Mouse (Mus musculus) spleen, adult 12 weeks (tissue): ENCODE results near the gene Tex44.
A peak's percentile ranks its signal among the peaks of the same experiment; 100 is the strongest.

Source experiments
- DNase-seq: peaks from one replicate; pipeline ENCODE4 v3.0.0; 2022; ENCODE audit warnings: low spot score

Tex44 gene

GRCm38 (mm10) chr1:86423879-86424278 is 2.2 kb upstream of the Tex44 start:
- no peak for DNase-seq

GRCm38 (mm10) chr1:86424336-86424735 is 1.8 kb upstream of the Tex44 start:
- DNase-seq: no peak

GRCm38 (mm10) chr1:86424835-86425547 is 1.1 kb upstream of the Tex44 start:
- no peak for DNase-seq

- peak; percentile 59 for DNase-seq
These were observed 3.9 kb downstream of the Tex44 start for GRCm38 (mm10) chr1:86430056-86430455.

GRCm38 (mm10) chr1:86432778-86433177 is 6.6 kb downstream of the Tex44 start:
- no peak for DNase-seq

- DNase-seq: no peak
These were observed 7.2 kb downstream of the Tex44 start for GRCm38 (mm10) chr1:86433359-86433758.

GRCm38 (mm10) chr1:86434001-86434400 is 7.9 kb downstream of the Tex44 start:
- no peak for DNase-seq

GRCm38 (mm10) chr1:86434439-86435201 is 8.5 kb downstream of the Tex44 start:
- peak; percentile 98 for DNase-seq

GRCm38 (mm10) chr1:86435302-86435821 is 9.2 kb downstream of the Tex44 start:
- DNase-seq: no peak

GRCm38 (mm10) chr1:86437219-86438013 is 11.3 kb downstream of the Tex44 start:
- DNase-seq: no peak

GRCm38 (mm10) chr1:86438014-86438319 is 11.8 kb downstream of the Tex44 start:
- DNase-seq: no peak

GRCm38 (mm10) chr1:86438501-86438900 is 12.4 kb downstream of the Tex44 start:
- no peak for DNase-seq

- DNase-seq: no peak
These were observed 13.5 kb downstream of the Tex44 start for GRCm38 (mm10) chr1:86439487-86440170.

- peak; percentile 86 for DNase-seq
These were observed 14.2 kb downstream of the Tex44 start for GRCm38 (mm10) chr1:86440171-86440886.

GRCm38 (mm10) chr1:86440887-86441723 is 15.0 kb downstream of the Tex44 start:
- peak; percentile 26 for DNase-seq

GRCm38 (mm10) chr1:86441724-86441979 is 15.5 kb downstream of the Tex44 start:
- DNase-seq: no peak

GRCm38 (mm10) chr1:86441980-86442831 is 16.1 kb downstream of the Tex44 start:
- peak; percentile 65 for DNase-seq

GRCm38 (mm10) chr1:86442832-86443231 is 16.7 kb downstream of the Tex44 start:
- no peak for DNase-seq

- DNase-seq: no peak
These were observed 17.4 kb downstream of the Tex44 start for GRCm38 (mm10) chr1:86443386-86444172.
